Mouse (Mus musculus): Measurements from ENCODE around the gene Ppp2r3d.

The Ppp2r3d gene

DNA sequence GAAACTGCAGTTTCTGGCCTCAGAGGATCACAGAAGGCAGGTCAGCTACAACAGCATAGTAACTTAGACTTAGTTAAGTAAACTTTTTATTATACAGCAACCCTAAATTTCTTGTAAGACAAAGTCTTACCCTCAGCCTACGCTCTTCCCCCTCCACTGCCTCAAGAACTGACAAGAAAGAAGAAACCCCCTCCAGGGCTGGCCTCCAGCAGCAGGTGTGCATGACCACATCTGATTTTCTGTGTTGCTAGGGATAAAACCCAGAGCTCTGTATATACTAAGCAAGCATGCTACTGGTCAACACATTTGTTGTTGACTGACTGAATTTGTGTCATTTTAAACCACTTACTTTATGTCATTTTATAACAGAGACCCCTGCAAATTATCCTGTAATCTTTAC is 65.1 kb downstream of the Ppp2r3d start:
- DNase-seq (ENCODE audit: low spot score in 2 of 2): no peak

DNA sequence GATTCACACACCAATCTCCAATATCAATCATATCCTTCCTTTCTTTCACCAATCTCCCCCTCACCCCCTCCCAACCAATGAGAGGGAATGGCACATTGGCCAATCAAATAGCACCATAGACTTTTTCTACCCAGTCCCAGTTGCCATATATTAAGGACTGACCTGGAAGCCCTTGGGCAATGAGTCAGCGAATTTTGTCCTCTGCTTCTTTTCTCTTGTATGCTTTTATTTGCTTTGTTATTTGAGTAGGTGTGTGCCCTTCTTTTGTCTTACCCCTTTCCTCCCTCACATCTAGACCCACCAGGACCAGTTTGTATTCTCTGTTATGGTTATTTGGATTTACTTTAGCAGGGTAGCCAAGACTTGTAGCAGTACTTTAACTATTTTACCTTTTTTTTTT is 68.1 kb downstream of the Ppp2r3d start:
- DNase-seq (ENCODE audit: low spot score in 2 of 2): no peak

Measured in right cerebral cortex, adult 2 months (tissue).